Mouse (Mus musculus) forebrain, embryonic 13.5 days (tissue): ENCODE data around the gene Olfr434. TPM values are rescaled to one million over a fixed set of nuclear protein-coding genes. Genes with fewer than 3 reads are reported as not detected.
A peak's percentile ranks its signal among the peaks of the same experiment; 100 is the strongest.
"Not testable (repeated sequence)": the region's sequence is repeated elsewhere in the genome, so short reads cannot be mapped to it uniquely, and the experiment has no call there.

Source experiments
- ATAC-seq: fragments of 200-750 bp; cut with Nextera tagmentation; 2 replicates; pipeline ENCODE4 v1.8.0; 2017
- H3K27ac ChIP-seq: fragments of 300-500 bp; sonication (generic); 2 replicates; pipeline ENCODE4 v1.5.1; 2015; ENCODE audit warnings: inconsistent platforms, mild to moderate bottlenecking, moderate library complexity
- H3K27me3 ChIP-seq: fragments of 300-500 bp; sonication (generic); 2 replicates; pipeline ENCODE4 v1.6.1; 2015; ENCODE audit warnings: mild to moderate bottlenecking, inconsistent platforms
- H3K36me3 ChIP-seq: fragments of 300-500 bp; sonication (generic); 2 replicates; pipeline ENCODE4 v1.6.1; 2015; ENCODE audit warnings: mild to moderate bottlenecking, inconsistent platforms; ENCODE audit not compliant: poor library complexity, severe bottlenecking
- H3K4me1 ChIP-seq: fragments of 300-500 bp; sonication (generic); 2 replicates; pipeline ENCODE4 v1.6.1; 2015; ENCODE audit warnings: inconsistent platforms
- H3K4me2 ChIP-seq: fragments of 300-500 bp; sonication (generic); 2 replicates; pipeline ENCODE4 v1.6.1; 2015; ENCODE audit warnings: inconsistent platforms, mild to moderate bottlenecking, moderate library complexity
- H3K4me3 ChIP-seq: fragments of 300-500 bp; sonication (generic); 2 replicates; pipeline ENCODE4 v1.5.1; 2015; ENCODE audit warnings: mild to moderate bottlenecking, inconsistent platforms
- H3K9ac ChIP-seq: fragments of 300-500 bp; sonication (generic); 2 replicates; pipeline ENCODE4 v1.6.1; 2015; ENCODE audit warnings: mild to moderate bottlenecking, inconsistent platforms
- H3K9me3 ChIP-seq: fragments of 300-500 bp; sonication (generic); replicated peaks from 2 replicates; pipeline ENCODE4 v1.6.1; 2016; ENCODE audit warnings: inconsistent platforms
- WGBS: fragments of 180-500 bp; shearing (Covaris S2); methylation state at CpG from one replicate; pipeline ENCODE4 v1.1.7; 2015; 5-methylcytosine and 5-hydroxymethylcytosine counted together
- polyA plus RNA-seq: library from polyadenylated mRNA; unstranded; fragments of >200 nt; fragmentation: Nextera tagmentation; extraction: Ambion mirVana; gene quantifications from 2 replicates; pipeline ENCODE4 v1.2.1, GENCODE M21; 2015

Olfr434 gene
- polyA plus RNA-seq: not detected in 2 replicates

- not testable (repeated sequence) for H3K36me3 ChIP-seq, ATAC-seq, H3K4me3 ChIP-seq, H3K4me2 ChIP-seq, H3K27ac ChIP-seq, H3K27me3 ChIP-seq, H3K4me1 ChIP-seq, H3K9me3 ChIP-seq, H3K9ac ChIP-seq
These were observed at the start of gene Olfr434 for GRCm38 (mm10) chr6:43212873-43213272. Gene Olfr434 (plus strand): TSS chr6:43213021.

- Histone ChIP-seq H3K9ac (no peak overlapping the region), H3K27ac (no peak overlapping the region), H3K4me2 (no peak overlapping the region), H3K4me3 (no peak overlapping the region), H3K36me3 (no peaks in the 10 kb centered on the region), H3K27me3 (no peaks in the 10 kb centered on the region), H3K4me1 (no peaks in the 10 kb centered on the region), H3K9me3 (no peaks in the 10 kb centered on the region)
- 96% methylated on average over 4 of the region's 4 CpGs for WGBS
- ATAC-seq: no peak
These were observed 45.6 kb upstream of the Olfr434 start for GRCm38 (mm10) chr6:43167246-43167645.

- H3K4me1 ChIP-seq: no peaks in the 10 kb centered on the region
- no peak within 1 kb of the TSS for H3K27ac ChIP-seq
- H3K36me3 ChIP-seq: no peaks in the 10 kb centered on the region
- no peaks in the 10 kb centered on the region for H3K27me3 ChIP-seq
- no peak within 1 kb of the TSS for H3K4me2 ChIP-seq
- no peak for ATAC-seq
- no peaks in the 10 kb centered on the region for H3K9me3 ChIP-seq
- WGBS: 80% methylated on average over 4 of the region's 4 CpGs
- H3K9ac ChIP-seq: no peak within 1 kb of the TSS
- H3K4me3 ChIP-seq: no peak within 1 kb of the TSS
These were observed 41.0 kb upstream of the Olfr434 start, which contains the start of gene Olfr13 for GRCm38 (mm10) chr6:43171840-43172239. Gene Olfr13 (plus strand): TSS chr6:43172140.

GRCm38 (mm10) chr6:43178129-43178528, 34.7 kb upstream of the Olfr434 start:
- H3K27ac ChIP-seq: no peak overlapping the region
- no peaks in the 10 kb centered on the region for H3K27me3 ChIP-seq
- H3K9me3 ChIP-seq: no peaks in the 10 kb centered on the region
- WGBS: 94% methylated on average over 1 of the region's 1 CpGs
- H3K4me1 ChIP-seq: peaks cover 6% of the 10 kb centered on the region; the same call in 1 of the 2 replicates
- H3K9ac ChIP-seq: no peak overlapping the region
- ATAC-seq: peak; percentile 33; the same call in 1 of the 2 replicates
- H3K4me3 ChIP-seq: no peak overlapping the region
- no peaks in the 10 kb centered on the region for H3K36me3 ChIP-seq
- no peak overlapping the region for H3K4me2 ChIP-seq

- Histone ChIP-seq H3K4me1 (peaks cover 6% of the 10 kb centered on the region; the same call in 1 of the 2 replicates), H3K27ac (no peak overlapping the region), H3K9ac (no peak overlapping the region), H3K36me3 (no peaks in the 10 kb centered on the region), H3K9me3 (no peaks in the 10 kb centered on the region), H3K27me3 (no peaks in the 10 kb centered on the region), H3K4me3 (no peak overlapping the region), H3K4me2 (no peak overlapping the region)
- peak; percentile 76 for ATAC-seq
- WGBS: 51% methylated on average over 6 of the region's 6 CpGs
These were observed 34.0 kb upstream of the Olfr434 start for GRCm38 (mm10) chr6:43178584-43179501.

- H3K4me2 ChIP-seq: no peak overlapping the region
- H3K4me1 ChIP-seq: no peaks in the 10 kb centered on the region
- ATAC-seq: no peak
- H3K27me3 ChIP-seq: no peaks in the 10 kb centered on the region
- H3K9ac ChIP-seq: no peak overlapping the region
- H3K27ac ChIP-seq: no peak overlapping the region
- no peaks in the 10 kb centered on the region for H3K9me3 ChIP-seq
- H3K4me3 ChIP-seq: no peak overlapping the region
- 85% methylated on average over 3 of the region's 3 CpGs for WGBS
- H3K36me3 ChIP-seq: no peaks in the 10 kb centered on the region
These were observed 21.8 kb upstream of the Olfr434 start for GRCm38 (mm10) chr6:43190986-43191385.

- H3K9me3 ChIP-seq: no peaks in the 10 kb centered on the region
- H3K4me1 ChIP-seq: no peaks in the 10 kb centered on the region
- H3K4me2 ChIP-seq: no peak within 1 kb of the TSS
- no peaks in the 10 kb centered on the region for H3K27me3 ChIP-seq
- no peaks in the 10 kb centered on the region for H3K36me3 ChIP-seq
- no peak within 1 kb of the TSS for H3K9ac ChIP-seq
- H3K27ac ChIP-seq: no peak within 1 kb of the TSS
- H3K4me3 ChIP-seq: no peak within 1 kb of the TSS
- ATAC-seq: no peak
These were observed 16.0 kb upstream of the Olfr434 start, which contains the start of gene Olfr435 for GRCm38 (mm10) chr6:43196781-43197180. Gene Olfr435 (plus strand): TSS chr6:43197146.

- 77% methylated on average over 3 of the region's 3 CpGs for WGBS
These were observed 14.7 kb upstream of the Olfr434 start for GRCm38 (mm10) chr6:43198094-43198493.

GRCm38 (mm10) chr6:43202786-43203185, 10.0 kb upstream of the Olfr434 start:
- Histone ChIP-seq H3K9me3 (no peaks in the 10 kb centered on the region), H3K36me3 (no peaks in the 10 kb centered on the region), H3K4me3 (no peak overlapping the region), H3K27ac (no peak overlapping the region), H3K4me2 (no peak overlapping the region), H3K4me1 (no peaks in the 10 kb centered on the region), H3K27me3 (no peaks in the 10 kb centered on the region), H3K9ac (no peak overlapping the region)
- ATAC-seq: no peak

More at GRCm38 (mm10) chr6:43198094-43198493, 14.7 kb upstream of the Olfr434 start:
- no peak overlapping the region for H3K4me3 ChIP-seq
- no peaks in the 10 kb centered on the region for H3K36me3 ChIP-seq
- no peaks in the 10 kb centered on the region for H3K9me3 ChIP-seq
- no peak for ATAC-seq
- no peak overlapping the region for H3K27ac ChIP-seq
- no peaks in the 10 kb centered on the region for H3K27me3 ChIP-seq
- H3K9ac ChIP-seq: no peak overlapping the region
- no peaks in the 10 kb centered on the region for H3K4me1 ChIP-seq
- H3K4me2 ChIP-seq: no peak overlapping the region

GRCm38 (mm10) chr6:43205355-43205754, 7.5 kb upstream of the Olfr434 start:
- Histone ChIP-seq H3K27me3 (no peaks in the 10 kb centered on the region), H3K4me3 (no peak overlapping the region), H3K9ac (no peak overlapping the region), H3K9me3 (no peaks in the 10 kb centered on the region), H3K4me1 (no peaks in the 10 kb centered on the region), H3K4me2 (no peak overlapping the region), H3K27ac (no peak overlapping the region), H3K36me3 (no peaks in the 10 kb centered on the region)
- 34% methylated on average over 2 of the region's 2 CpGs for WGBS
- no peak for ATAC-seq

GRCm38 (mm10) chr6:43231255-43231654, 18.4 kb downstream of the Olfr434 start, which contains the start of gene Olfr47:
Gene Olfr47 (plus strand): TSS chr6:43231529.
- H3K36me3 ChIP-seq, H3K4me3 ChIP-seq, H3K4me2 ChIP-seq, H3K9ac ChIP-seq, H3K9me3 ChIP-seq, H3K27me3 ChIP-seq, H3K4me1 ChIP-seq, ATAC-seq, H3K27ac ChIP-seq: not testable (repeated sequence)
- 90% methylated on average over 1 of the region's 1 CpGs for WGBS

- H3K36me3 ChIP-seq: no peaks in the 10 kb centered on the region
- no peak overlapping the region for H3K27ac ChIP-seq
- 20% methylated on average over 4 of the region's 4 CpGs for WGBS
- no peak for ATAC-seq
- no peaks in the 10 kb centered on the region for H3K4me1 ChIP-seq
- H3K27me3 ChIP-seq: no peaks in the 10 kb centered on the region
- no peak overlapping the region for H3K4me2 ChIP-seq
- no peaks in the 10 kb centered on the region for H3K9me3 ChIP-seq
- no peak overlapping the region for H3K4me3 ChIP-seq
- no peak overlapping the region for H3K9ac ChIP-seq
These were observed 29.2 kb downstream of the Olfr434 start for GRCm38 (mm10) chr6:43242061-43242460.
